ENCODE assay signal across 18 mouse cellular contexts in the genomic region with DNA sequence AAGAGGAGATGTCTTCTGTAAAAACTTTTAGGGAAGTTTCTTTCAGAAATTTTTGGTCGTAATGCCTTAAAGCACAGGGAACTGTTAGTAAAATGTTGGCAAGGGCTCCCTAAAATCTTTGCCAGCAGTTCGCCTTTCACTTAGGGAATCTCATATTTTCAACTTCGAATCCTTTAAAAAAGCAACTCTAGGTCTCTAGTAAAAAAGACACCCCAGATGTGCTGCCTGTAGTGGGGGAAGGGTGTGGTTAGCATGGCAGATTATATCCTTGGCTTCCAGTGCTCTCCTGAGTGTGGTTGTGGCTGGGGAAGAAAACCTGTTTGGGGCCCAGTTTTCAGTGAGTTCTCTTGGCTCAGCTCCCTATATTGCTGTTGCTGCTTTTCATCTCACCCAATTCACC.
A peak's percentile ranks its signal among the peaks of the same experiment; 100 is the strongest.
DNase-seq lines count a peak whose midpoint lies in the region; ATAC-seq and TF ChIP-seq lines count a peak whose summit lies in the region.
"Had no signal": no experiment of that assay in that cellular context is flagged by ENCODE, and none has a peak within 500 bp of the region (broad histone marks: within the 10 kb centered on the region; RNA-seq: fewer than 3 reads in every experiment).

No protein-coding gene starts in this region.

- peak; percentile 7 for DNase-seq in gastrocnemius, postnatal 14 days
- no peak for DNase-seq in gastrocnemius, postnatal 36 days
- DNase-seq in lung, embryonic 14.5 days: peak; percentile 8
- DNase-seq in lung, postnatal 10 days: no peak
- peak; percentile 75 for DNase-seq in telencephalon, adult 2 months (ENCODE audit: low read depth, low spot score)
- DNase-seq: adrenal gland, postnatal 25 days; cerebellum, postnatal 25 days had no signal

- TF ChIP-seq CTCF in lung, embryonic 14.5 days (IDR thresholded peaks at IDR 0.05; ENCODE audit: low read depth): no peak

- ATAC-seq in lung, embryonic 14.5 days (ENCODE audit: insufficient read depth): no peak
- ATAC-seq in limb, embryonic 15.5 days (ENCODE audit: insufficient number of reproducible peaks, low FRiP score, low TSS enrichment, low read depth): no peak
- no peak for ATAC-seq in kidney, embryonic 15.5 days (replicated peaks; ENCODE audit: low FRiP score)
- no peak for ATAC-seq in granulocyte monocyte progenitor cell, adult 5-6 weeks (replicated peaks; ENCODE audit: poor library complexity, severe bottlenecking)
- ATAC-seq: inflammation-experienced regulatory T-cells, adult 6 months; midbrain, embryonic 16.5 days had no signal

- WGBS in lung, embryonic 14.5 days: 63% methylated on average over 3 of the region's 3 CpGs
- 29% methylated on average over 3 of the region's 3 CpGs for WGBS in limb, embryonic 15.5 days
- 78% methylated on average over 3 of the region's 3 CpGs for WGBS in kidney, embryonic 15.5 days

- H3K27ac ChIP-seq in lung, embryonic 14.5 days (ENCODE audit: low read depth): no peak overlapping the region
- H3K27ac ChIP-seq in limb, embryonic 15.5 days: peak overlapping the region; percentile 54; the same call in 1 of the 2 replicates
- H3K27ac ChIP-seq in kidney, embryonic 15.5 days: no peak overlapping the region
- H3K27ac ChIP-seq: forebrain, embryonic 10.5 days; hindbrain, embryonic 10.5 days; kidney, postnatal 0 days; liver, embryonic 14.5 days; macrophage; neural tube, embryonic 13.5 days had no signal

- H3K36me3 ChIP-seq in lung, embryonic 14.5 days (ENCODE audit: insufficient read depth): no peaks in the 10 kb centered on the region
- no peaks in the 10 kb centered on the region for H3K36me3 ChIP-seq in limb, embryonic 15.5 days
- no peaks in the 10 kb centered on the region for H3K36me3 ChIP-seq in kidney, embryonic 15.5 days
- H3K36me3 ChIP-seq: forebrain, embryonic 10.5 days; hindbrain, embryonic 10.5 days; neural tube, embryonic 13.5 days had no signal

- H3K9ac ChIP-seq in lung, embryonic 14.5 days: no peak overlapping the region
- H3K9ac ChIP-seq in limb, embryonic 15.5 days: no peak overlapping the region
- no peak overlapping the region for H3K9ac ChIP-seq in kidney, embryonic 15.5 days
- H3K9ac ChIP-seq: liver, embryonic 14.5 days; neural tube, embryonic 13.5 days had no signal

- H3K9me3 ChIP-seq in lung, embryonic 14.5 days (ENCODE audit: low read depth, low read length): no peaks in the 10 kb centered on the region
- H3K9me3 ChIP-seq in limb, embryonic 15.5 days: no peaks in the 10 kb centered on the region
- no peaks in the 10 kb centered on the region for H3K9me3 ChIP-seq in kidney, embryonic 15.5 days (replicated peaks)
- H3K9me3 ChIP-seq: forebrain, embryonic 10.5 days; hindbrain, embryonic 10.5 days; neural tube, embryonic 13.5 days had no signal

- H3K4me1 ChIP-seq in lung, embryonic 14.5 days (ENCODE audit: insufficient read depth): no peaks in the 10 kb centered on the region
- peaks cover 7% of the 10 kb centered on the region; the same call in 1 of the 2 replicates for H3K4me1 ChIP-seq in limb, embryonic 15.5 days
- H3K4me1 ChIP-seq in kidney, embryonic 15.5 days: no peaks in the 10 kb centered on the region
- H3K4me1 ChIP-seq: forebrain, embryonic 10.5 days; hindbrain, embryonic 10.5 days; neural tube, embryonic 13.5 days had no signal

- no peak overlapping the region for H3K4me3 ChIP-seq in lung, embryonic 14.5 days (ENCODE audit: low read depth, low read length)
- H3K4me3 ChIP-seq in limb, embryonic 15.5 days: no peak overlapping the region
- no peak overlapping the region for H3K4me3 ChIP-seq in kidney, embryonic 15.5 days (replicated peaks)
- H3K4me3 ChIP-seq: forebrain, embryonic 10.5 days; hindbrain, embryonic 10.5 days; neural tube, embryonic 13.5 days had no signal

- intact Hi-C loops in gastrocnemius, postnatal 14 days (cut with DNase I; ENCODE audit: low total_unique reads): no loop called here
- intact Hi-C loops in gastrocnemius, postnatal 36 days (cut with DNase I): no loop called here

- no peak overlapping the region for H3K4me2 ChIP-seq in lung, embryonic 14.5 days
- H3K4me2 ChIP-seq in limb, embryonic 15.5 days: 0 out of 2 replicates have a peak overlapping the region, but pooled peaks have one; percentile 14
- H3K4me2 ChIP-seq in kidney, embryonic 15.5 days: no peak overlapping the region
- H3K4me2 ChIP-seq: neural tube, embryonic 13.5 days had no signal

- no peaks in the 10 kb centered on the region for H3K27me3 ChIP-seq in lung, embryonic 14.5 days (ENCODE audit: insufficient read depth, low read length)
- no peaks in the 10 kb centered on the region for H3K27me3 ChIP-seq in limb, embryonic 15.5 days
- H3K27me3 ChIP-seq in kidney, embryonic 15.5 days: no peaks in the 10 kb centered on the region
- H3K27me3 ChIP-seq: neural tube, embryonic 13.5 days had no signal

Comparison
In these comparisons a context has a peak if more than half of its experiments do, and no peak if none do; other contexts are left out.
1. DNase-seq: peak in gastrocnemius, postnatal 14 days (single experiment), lung, embryonic 14.5 days (single experiment) and telencephalon, adult 2 months (single experiment); none in gastrocnemius, postnatal 36 days (0 of 2) and lung, postnatal 10 days (single experiment).